Mouse (Mus musculus) E14TG2a.4 (cell line): ENCODE measurements around the gene Slc5a3.

Source experiments
- CTCF ChIP-seq: conservative IDR thresholded peaks from 2 replicates; pipeline ENCODE4 v1.5.1; 2014; ENCODE audit warnings: low read length
- NANOG ChIP-seq: IDR thresholded peaks from 2 replicates; pipeline ENCODE4 v1.6.1; 2014; ENCODE audit warnings: borderline replicate concordance, low read length, mixed read lengths

DNA sequence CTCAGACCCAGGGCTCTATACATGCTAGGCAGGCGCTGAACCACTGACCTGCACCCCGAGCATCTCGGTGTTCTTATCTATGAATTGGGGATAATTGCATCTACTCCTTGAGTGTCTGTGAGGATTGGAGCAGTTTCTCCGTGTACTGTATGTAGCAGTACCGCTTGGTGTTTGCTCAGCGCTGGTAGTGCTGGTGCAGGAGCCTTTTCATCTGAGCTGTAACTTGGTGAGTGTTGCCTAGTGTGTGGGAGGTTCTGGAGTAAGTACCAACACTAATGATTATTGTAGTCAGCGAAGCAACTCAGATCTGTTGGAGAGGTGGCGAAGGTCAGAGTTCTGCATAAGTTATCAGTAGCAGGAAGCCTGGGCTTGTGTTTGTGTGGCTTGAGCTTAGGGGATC lies 12.2 kb downstream of the Slc5a3 start:
- no peak for TF ChIP-seq CTCF
- no peak for TF ChIP-seq NANOG
